Mouse (Mus musculus) forebrain, embryonic 10.5 days (tissue): ENCODE measurements around the gene D430042O09Rik. TPM values are rescaled to one million over a fixed set of nuclear protein-coding genes. Genes with fewer than 3 reads are reported as not detected.
A peak's percentile ranks its signal among the peaks of the same experiment; 100 is the strongest.

Experiments used
- DNase-seq: peaks from one replicate; pipeline ENCODE4 v3.0.0-alpha.2; 2017; ENCODE audit warnings: low spot score; ENCODE audit errors: extremely low spot score
- H3K27ac ChIP-seq: fragments of 300-500 bp; sonication (generic); 2 replicates; pipeline ENCODE4 v1.5.1; 2016; ENCODE audit warnings: mild to moderate bottlenecking
- H3K27me3 ChIP-seq: fragments of 300-500 bp; sonication (generic); 2 replicates; pipeline ENCODE4 v1.6.1; 2016; ENCODE audit warnings: mild to moderate bottlenecking; ENCODE audit not compliant: poor library complexity, severe bottlenecking
- H3K36me3 ChIP-seq: fragments of 300-500 bp; sonication (generic); replicated peaks from 2 replicates; pipeline ENCODE4 v1.6.1; 2016; ENCODE audit warnings: mild to moderate bottlenecking, moderate library complexity
- H3K4me1 ChIP-seq: fragments of 300-500 bp; sonication (generic); 2 replicates; pipeline ENCODE4 v1.6.1; 2016
- H3K4me3 ChIP-seq: fragments of 300-500 bp; sonication (generic); 2 replicates; pipeline ENCODE4 v1.5.1; 2016; ENCODE audit warnings: mild to moderate bottlenecking, moderate library complexity
- H3K9me3 ChIP-seq: fragments of 300-500 bp; sonication (generic); 2 replicates; pipeline ENCODE4 v1.6.1; 2016; ENCODE audit warnings: mild to moderate bottlenecking, moderate library complexity
- WGBS: fragments of 180-500 bp; shearing (Covaris S2); methylation state at CpG from one replicate; pipeline ENCODE4 v1.1.7; 2016; 5-methylcytosine and 5-hydroxymethylcytosine counted together
- polyA plus RNA-seq: library from polyadenylated mRNA; unstranded; fragments of >200 nt; fragmentation: Nextera tagmentation; extraction: Ambion mirVana; gene quantifications from 2 replicates; pipeline ENCODE4 v1.2.1, GENCODE M21; 2016

D430042O09Rik gene
- polyA plus RNA-seq, 1 experiment from 2014 or later = 9.4 TPM

DNA sequence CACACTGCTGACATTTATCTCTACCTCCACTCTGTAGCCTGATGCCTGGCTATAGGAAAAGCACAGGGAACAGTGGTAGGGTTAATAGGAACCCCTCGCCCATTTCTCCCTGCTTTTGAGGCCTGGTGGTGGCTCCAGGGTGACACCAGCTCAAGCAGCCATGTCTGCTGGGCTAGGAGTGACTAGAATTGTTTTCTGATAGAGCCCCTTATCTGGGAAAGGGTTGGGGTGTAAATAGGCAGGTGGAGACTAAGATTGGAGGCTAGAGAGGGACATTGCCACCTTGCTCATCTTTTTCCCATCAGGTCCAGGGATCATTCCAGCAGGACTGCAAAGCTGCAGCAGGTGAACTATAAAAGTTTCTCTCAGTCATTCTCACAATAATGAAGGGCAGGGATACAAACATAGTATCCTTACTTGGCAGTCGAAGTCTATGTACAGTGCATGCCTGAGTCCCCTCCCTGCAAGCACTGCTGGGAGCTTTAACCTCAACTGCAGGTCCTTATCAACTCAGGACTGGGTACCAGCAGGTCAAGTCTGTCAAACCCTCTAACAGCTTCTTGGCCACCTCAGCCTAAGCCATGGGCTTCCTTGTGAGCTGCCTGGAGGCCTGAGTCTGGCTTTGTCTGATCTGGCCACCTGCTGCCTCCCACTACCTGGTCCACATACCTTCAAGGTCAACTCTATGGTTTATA is 39.1 kb downstream of the D430042O09Rik start:
- 74% methylated on average over 2 of the region's 2 CpGs for WGBS
- DNase-seq = no peak
- no peaks in the 10 kb centered on the region; the same call in 1 of the 2 replicates for H3K36me3 ChIP-seq

DNA sequence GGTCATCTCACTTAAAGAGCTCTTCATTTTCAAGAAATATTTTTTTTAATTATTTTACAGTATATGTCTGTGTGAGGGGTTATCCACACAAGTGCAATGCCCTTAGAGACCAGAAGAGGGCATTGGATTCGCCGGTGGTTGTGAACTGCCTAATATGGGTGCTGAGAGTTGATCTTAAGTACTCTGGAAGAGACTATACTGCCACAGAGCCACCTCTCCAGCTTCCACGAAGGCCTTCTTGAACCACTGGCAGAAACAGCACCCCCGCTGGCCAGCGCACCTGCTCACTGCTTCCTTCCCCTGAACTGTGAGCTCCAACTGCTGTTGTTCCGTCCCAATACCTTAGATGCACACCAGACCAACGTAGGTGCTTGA is 39.6 kb downstream of the D430042O09Rik start:
- DNase-seq = no peak
- WGBS = 61% methylated on average over 7 of the region's 7 CpGs

More for the DNA sequence above, 39.1 kb downstream of the D430042O09Rik start:
- Histone ChIP-seq H3K27me3 (no peaks in the 10 kb centered on the region), H3K27ac (no peak overlapping the region), H3K4me3 (no peak overlapping the region), H3K9me3 (no peaks in the 10 kb centered on the region), H3K4me1 (peaks cover 5% of the 10 kb centered on the region; the same call in 1 of the 2 replicates)

DNA sequence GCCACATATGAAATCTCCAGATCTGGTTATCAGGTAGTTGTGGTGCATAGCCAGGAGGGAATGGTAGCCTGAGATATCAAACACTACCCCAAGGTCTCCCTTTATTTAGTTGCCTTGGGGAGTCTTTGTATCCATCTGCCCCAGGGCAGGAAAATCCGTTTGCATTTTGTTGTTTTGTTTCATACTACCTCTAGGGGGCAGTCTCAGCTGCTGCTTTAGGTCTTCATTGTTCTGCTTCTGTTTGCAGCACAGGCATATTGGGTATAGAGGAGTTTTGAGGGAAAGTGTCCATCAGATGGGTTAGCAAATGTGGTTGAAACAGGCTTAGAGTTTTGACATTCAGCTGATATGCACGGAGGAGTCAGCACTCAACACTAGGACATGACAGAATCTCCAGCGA is 40.5 kb downstream of the D430042O09Rik start:
- no peaks in the 10 kb centered on the region; the same call in 1 of the 2 replicates for H3K36me3 ChIP-seq
- 53% methylated on average over 3 of the region's 3 CpGs for WGBS
- no peaks in the 10 kb centered on the region for H3K27me3 ChIP-seq
- peaks cover 5% of the 10 kb centered on the region; the same call in 1 of the 2 replicates for H3K4me1 ChIP-seq
- no peak overlapping the region for H3K4me3 ChIP-seq
- H3K9me3 ChIP-seq = no peaks in the 10 kb centered on the region
- H3K27ac ChIP-seq = no peak overlapping the region
- no peak for DNase-seq

More for the DNA sequence above, 39.6 kb downstream of the D430042O09Rik start:
- Histone ChIP-seq H3K9me3 (no peaks in the 10 kb centered on the region), H3K36me3 (no peaks in the 10 kb centered on the region; the same call in 1 of the 2 replicates), H3K4me3 (no peak overlapping the region), H3K27ac (no peak overlapping the region), H3K27me3 (no peaks in the 10 kb centered on the region), H3K4me1 (peaks cover 5% of the 10 kb centered on the region; the same call in 1 of the 2 replicates)

DNA sequence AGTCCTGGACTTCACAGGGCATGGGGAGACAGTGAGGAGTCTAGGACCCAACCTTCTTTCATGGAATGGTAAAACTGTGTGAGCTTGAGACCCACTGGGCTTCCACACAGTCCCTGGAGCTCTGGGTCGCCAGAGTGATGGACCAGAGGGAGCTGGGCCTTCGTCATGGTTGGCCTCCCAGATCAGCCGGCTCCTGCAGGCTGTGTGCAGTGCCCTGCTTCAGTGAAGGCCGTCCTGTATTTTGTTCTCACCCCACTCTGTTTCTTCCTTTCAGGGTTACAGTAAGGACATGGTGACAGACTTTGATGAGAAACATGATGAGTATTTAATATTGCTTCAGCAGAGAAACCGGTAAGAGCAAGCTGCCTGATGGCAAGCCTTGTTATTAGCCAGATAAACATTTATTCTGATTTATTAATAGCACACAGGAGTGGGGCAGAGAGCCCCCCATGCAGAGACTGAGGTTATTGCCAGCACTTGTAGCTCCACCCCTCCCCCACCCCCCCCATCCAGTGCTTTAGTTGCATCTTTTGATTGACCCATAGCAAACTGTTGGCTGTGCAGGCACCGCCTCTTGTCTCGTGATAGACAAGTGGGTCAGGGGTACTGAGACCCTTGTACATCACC is 45.1 kb downstream of the D430042O09Rik start:
- 84% methylated on average over 7 of the region's 7 CpGs for WGBS
- no peak overlapping the region for H3K4me3 ChIP-seq
- H3K9me3 ChIP-seq = no peaks in the 10 kb centered on the region
- no peaks in the 10 kb centered on the region for H3K27me3 ChIP-seq
- no peak for DNase-seq
- no peaks in the 10 kb centered on the region; the same call in 1 of the 2 replicates for H3K36me3 ChIP-seq
- peaks cover 5% of the 10 kb centered on the region; the same call in 1 of the 2 replicates for H3K4me1 ChIP-seq
- no peak overlapping the region for H3K27ac ChIP-seq

DNA sequence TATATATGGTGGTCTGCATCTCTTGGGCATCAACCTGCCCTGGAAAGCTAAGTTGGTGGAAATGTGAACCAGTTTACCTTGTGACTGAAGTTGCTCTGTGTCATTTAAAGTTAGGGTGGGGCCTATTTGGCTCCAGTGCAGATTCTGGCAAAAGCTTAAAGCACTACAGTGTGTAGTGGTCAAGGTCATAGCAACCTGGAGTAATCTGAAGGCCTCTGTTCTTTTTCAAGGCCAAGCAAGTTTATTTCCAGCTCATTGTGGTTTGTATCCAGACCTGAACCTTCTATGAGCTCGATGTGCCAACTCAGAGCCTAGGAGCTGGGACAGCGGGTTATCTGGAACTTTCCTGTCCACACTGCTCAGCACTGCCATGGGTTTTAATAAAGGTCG is 45.6 kb downstream of the D430042O09Rik start:
- Histone ChIP-seq H3K4me1 (peaks cover 5% of the 10 kb centered on the region; the same call in 1 of the 2 replicates), H3K4me3 (no peak overlapping the region), H3K27ac (no peak overlapping the region), H3K9me3 (no peaks in the 10 kb centered on the region), H3K36me3 (no peaks in the 10 kb centered on the region; the same call in 1 of the 2 replicates), H3K27me3 (0 out of 2 replicates have a peak, but pooled peaks cover 3% of the 10 kb centered on the region)
- WGBS = 87% methylated on average over 3 of the region's 3 CpGs
- DNase-seq = no peak

DNA sequence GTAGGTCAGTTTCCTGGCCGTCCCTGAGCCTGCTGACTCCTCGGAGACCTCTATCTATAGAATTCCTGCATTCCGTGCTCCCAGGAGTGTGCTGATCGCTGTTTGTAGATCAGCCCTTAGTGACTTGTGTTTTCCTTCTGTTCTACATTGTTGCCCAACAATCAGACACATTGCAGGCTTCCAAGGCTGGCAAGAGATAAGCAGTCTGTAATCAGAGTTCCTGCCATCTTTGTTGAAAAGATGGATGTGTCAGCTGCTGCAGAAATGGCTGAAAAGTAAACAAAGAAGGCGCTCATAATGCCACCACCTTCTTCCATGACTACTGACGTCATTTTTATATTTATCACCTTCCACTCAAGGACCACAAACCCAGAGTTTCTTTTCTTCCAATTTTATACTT is 49.1 kb downstream of the D430042O09Rik start:
- 79% methylated on average over 6 of the region's 6 CpGs for WGBS

DNA sequence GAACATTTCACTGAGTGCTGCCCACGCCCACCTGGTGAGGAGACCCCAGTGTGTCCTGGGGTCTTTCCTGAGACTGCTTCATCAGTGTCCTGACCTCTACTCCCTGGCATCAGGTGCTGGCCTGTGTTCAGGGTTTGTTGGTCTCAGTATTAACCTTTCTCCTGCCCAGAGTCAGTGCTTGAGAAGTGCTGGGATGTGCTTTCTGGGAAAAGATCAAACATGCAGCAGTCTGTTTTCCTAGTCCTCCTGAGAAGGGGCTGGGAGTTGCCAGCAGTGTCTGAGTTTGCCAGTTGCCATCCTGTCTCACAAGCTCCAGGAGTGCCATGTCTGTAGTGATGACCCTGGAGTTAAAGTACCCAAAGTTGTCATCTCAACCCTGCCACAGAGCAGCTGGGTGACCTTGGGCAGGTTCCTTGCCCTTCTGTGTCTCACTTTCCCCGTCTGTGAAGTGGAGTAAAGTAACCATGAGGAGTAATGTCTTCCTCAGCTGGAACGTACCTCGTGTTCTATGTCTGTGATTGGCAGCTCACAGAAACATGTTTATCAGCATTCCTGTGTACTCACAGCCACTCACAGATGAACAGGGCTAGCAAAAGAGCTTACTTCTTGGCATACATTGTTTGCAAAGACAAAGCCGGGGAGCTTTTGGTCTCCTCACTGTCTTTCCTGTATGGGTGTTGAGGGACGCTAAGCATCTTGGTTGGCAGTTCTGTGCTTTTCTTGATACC is 50.4 kb downstream of the D430042O09Rik start:
- H3K36me3 ChIP-seq = peaks cover 19% of the 10 kb centered on the region
- no peak overlapping the region for H3K27ac ChIP-seq
- no peak for DNase-seq

More for the DNA sequence above, 49.1 kb downstream of the D430042O09Rik start:
- H3K4me3 ChIP-seq = no peak overlapping the region
- DNase-seq = no peak
- H3K27me3 ChIP-seq = peaks cover 26% of the 10 kb centered on the region
- H3K36me3 ChIP-seq = peaks cover 16% of the 10 kb centered on the region
- no peak overlapping the region for H3K27ac ChIP-seq
- H3K9me3 ChIP-seq = no peaks in the 10 kb centered on the region
- peaks cover 2% of the 10 kb centered on the region; the same call in 1 of the 2 replicates for H3K4me1 ChIP-seq

DNA sequence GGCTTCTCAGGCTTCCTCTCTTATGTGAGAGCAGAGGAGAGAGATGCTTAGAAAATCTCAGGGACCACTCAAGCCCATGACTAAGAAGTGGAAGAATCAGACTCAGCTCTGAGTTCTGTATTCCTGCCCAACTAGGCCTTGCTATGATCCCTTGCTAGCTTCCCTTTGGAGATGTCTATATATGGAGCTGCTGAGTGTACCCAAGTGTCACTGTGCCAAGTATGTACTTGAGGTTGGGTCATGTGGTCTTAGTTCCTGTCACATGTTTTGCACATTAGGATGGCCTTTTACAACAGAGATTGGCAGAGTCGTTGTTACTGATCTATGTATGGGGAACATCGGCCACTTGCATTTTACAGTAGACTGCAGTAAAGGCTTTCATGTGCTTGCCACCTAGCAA is 54.6 kb downstream of the D430042O09Rik start:
- DNase-seq = no peak
- 94% methylated on average over 2 of the region's 2 CpGs for WGBS
- Histone ChIP-seq H3K27ac (0 out of 2 replicates have a peak overlapping the region, but pooled peaks have one; percentile 52), H3K27me3 (peaks cover 70% of the 10 kb centered on the region), H3K4me3 (no peak overlapping the region), H3K4me1 (peaks cover 30% of the 10 kb centered on the region), H3K9me3 (no peaks in the 10 kb centered on the region), H3K36me3 (peaks cover 19% of the 10 kb centered on the region)

More for the DNA sequence above, 50.4 kb downstream of the D430042O09Rik start:
- Histone ChIP-seq H3K4me1 (peaks cover 14% of the 10 kb centered on the region), H3K27me3 (peaks cover 30% of the 10 kb centered on the region), H3K4me3 (no peak overlapping the region), H3K9me3 (no peaks in the 10 kb centered on the region)
- 79% methylated on average over 6 of the region's 6 CpGs for WGBS

DNA sequence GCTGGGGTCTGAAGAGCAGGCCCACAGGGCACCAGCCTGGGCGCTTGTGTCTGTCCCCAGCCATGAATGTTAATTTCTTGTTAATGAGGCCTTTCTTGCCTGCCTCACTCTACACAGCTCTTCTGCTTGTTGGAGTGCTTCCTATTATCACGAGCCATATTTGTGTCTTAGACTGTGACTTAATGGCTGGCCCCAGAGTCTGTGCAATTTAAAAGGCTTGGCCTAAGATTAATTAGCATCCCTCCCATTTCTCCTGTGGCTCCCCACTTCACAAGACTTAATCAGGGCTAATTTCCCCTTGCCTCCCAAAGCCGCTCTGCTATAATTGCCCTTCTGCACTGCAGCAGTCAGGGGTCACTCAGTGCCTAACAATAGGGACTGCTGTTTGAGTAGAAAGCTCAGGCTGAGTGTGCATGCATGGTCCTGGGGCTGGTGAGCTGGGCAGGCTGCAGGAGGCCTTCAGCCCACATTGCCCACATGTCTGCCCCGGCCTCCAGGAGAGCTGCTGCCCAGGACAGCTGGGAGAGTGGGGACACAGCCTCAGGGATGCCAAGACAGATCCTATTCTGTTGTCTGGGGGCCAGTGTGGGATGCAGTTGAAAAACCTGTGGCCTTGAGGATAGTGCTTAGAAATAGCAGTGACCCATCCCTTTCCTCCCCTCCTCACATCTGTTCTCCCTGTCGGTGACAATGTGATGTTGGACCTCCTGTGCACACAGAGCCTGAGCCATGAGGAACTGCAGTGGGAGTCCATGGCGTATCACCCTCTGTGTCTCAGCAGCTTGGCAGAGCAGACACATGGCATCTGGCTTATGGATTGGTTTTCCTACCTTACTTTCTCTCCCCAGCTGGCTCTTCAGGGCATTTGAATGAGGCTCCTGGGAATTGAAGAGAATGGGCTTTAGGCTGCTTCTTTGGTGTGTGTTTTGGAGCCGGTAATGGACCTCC is 55.5 kb downstream of the D430042O09Rik start:
- Histone ChIP-seq H3K4me1 (peaks cover 30% of the 10 kb centered on the region), H3K27me3 (peaks cover 76% of the 10 kb centered on the region), H3K27ac (peak overlapping the region; percentile 52), H3K36me3 (peaks cover 19% of the 10 kb centered on the region), H3K4me3 (no peak overlapping the region), H3K9me3 (no peaks in the 10 kb centered on the region)
- WGBS = 24% methylated on average over 7 of the region's 7 CpGs
- DNase-seq = peak; percentile 53

DNA sequence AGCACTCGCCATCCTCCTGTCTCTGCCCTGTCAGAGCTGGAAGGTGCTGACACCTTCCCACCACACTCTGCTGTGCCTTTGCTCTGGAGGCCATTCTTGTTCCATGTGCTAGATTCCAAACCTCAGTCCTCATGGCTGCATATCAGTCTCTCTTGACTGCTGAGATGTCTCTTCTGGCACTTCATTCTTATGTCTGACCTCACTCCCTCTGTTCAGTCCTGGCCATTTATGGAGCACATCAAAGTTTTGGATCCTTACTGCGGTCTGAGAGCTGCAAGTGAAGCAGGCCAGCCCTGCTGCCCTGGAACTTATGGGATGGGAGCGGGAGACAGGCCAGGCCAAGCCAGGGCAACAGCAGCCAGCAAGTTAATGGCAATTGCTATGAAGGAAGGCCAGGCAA is 56.7 kb downstream of the D430042O09Rik start:
- Histone ChIP-seq H3K9me3 (no peaks in the 10 kb centered on the region), H3K27me3 (peaks cover 75% of the 10 kb centered on the region), H3K4me1 (peaks cover 36% of the 10 kb centered on the region), H3K36me3 (peaks cover 19% of the 10 kb centered on the region), H3K4me3 (no peak overlapping the region), H3K27ac (no peak overlapping the region)
- no peak for DNase-seq
- 92% methylated on average over 3 of the region's 3 CpGs for WGBS

DNA sequence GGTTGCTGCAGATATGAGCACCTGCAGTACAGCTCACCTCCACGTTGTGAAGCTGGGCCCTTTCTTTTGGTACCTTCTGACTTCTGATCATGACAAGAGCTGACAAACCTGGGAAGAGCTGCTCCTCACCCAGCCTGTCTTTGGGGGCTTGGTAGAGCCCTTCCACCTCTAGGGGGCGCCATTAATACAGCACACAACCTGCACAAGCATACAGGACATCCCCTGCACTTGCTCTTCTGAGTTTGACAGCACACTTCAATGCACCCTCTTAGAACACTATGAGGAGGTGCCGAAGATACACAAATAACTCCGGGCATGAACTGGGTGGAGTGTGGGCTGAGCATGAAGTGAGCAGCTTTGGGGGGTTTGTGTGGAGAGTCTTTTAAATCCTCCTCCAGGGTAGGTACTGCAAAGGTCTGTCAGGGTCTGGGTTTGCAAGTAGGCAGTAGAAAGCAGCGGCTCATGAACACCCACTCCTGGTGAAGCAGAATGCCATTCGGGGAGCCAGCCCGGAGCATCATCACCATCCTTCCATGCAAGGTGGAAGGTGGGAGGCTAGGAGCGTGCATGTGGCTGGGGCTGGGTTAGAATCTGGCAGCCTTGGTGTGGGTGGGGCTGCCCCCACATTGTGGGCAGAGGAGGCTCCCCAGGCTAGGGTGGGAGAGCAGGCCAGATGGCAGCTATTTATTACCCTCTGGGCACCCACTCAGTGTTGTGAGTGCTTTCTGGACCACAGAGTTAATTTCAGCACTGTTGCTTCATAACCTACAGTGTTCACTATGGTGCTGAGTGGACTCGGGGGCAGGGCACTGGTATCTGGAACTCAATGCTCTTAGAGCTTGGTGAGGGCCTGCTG is 59.5 kb downstream of the D430042O09Rik start:
- no peak overlapping the region for H3K4me3 ChIP-seq
- peaks cover 48% of the 10 kb centered on the region for H3K27me3 ChIP-seq
- H3K9me3 ChIP-seq = no peaks in the 10 kb centered on the region
- 66% methylated on average over 9 of the region's 9 CpGs for WGBS
- peaks cover 31% of the 10 kb centered on the region for H3K4me1 ChIP-seq
- H3K36me3 ChIP-seq = peaks cover 11% of the 10 kb centered on the region
- DNase-seq = peak; percentile 40
- 0 out of 2 replicates have a peak overlapping the region, but pooled peaks have one; percentile 12 for H3K27ac ChIP-seq
